Comparison of ENCODE assay signal across 19 mouse cellular contexts in genomic region chr7:129982411-129982810, GRCm38 (mm10).
DNase-seq lines count a peak whose midpoint lies in the region; ATAC-seq lines count a peak whose summit lies in the region.
"Had no signal": no experiment of that assay in that cellular context is flagged by ENCODE, and none has a peak within 500 bp of the region (broad histone marks: within the 10 kb centered on the region; RNA-seq: fewer than 3 reads in every experiment).

No protein-coding gene starts in this region.

- no peaks in the 10 kb centered on the region for H3K9me3 ChIP-seq in hindbrain, embryonic 11.5 days (ENCODE audit: control insufficient read depth, low read length)
- H3K9me3 ChIP-seq in hindbrain, embryonic 14.5 days (ENCODE audit: control insufficient read depth, low read length): no peaks in the 10 kb centered on the region
- no peaks in the 10 kb centered on the region for H3K9me3 ChIP-seq in midbrain, embryonic 11.5 days (ENCODE audit: control insufficient read depth, low read length)
- H3K9me3 ChIP-seq in midbrain, embryonic 13.5 days: no peaks in the 10 kb centered on the region
- H3K9me3 ChIP-seq in lung, embryonic 16.5 days (ENCODE audit: control insufficient read depth, low read length): no peaks in the 10 kb centered on the region
- H3K9me3 ChIP-seq: forebrain, embryonic 13.5 days; neural tube, embryonic 13.5 days had no signal

- no peak overlapping the region for H3K27ac ChIP-seq in hindbrain, embryonic 11.5 days (ENCODE audit: low read depth, low read length)
- no peak overlapping the region for H3K27ac ChIP-seq in hindbrain, embryonic 14.5 days
- no peak overlapping the region for H3K27ac ChIP-seq in midbrain, embryonic 11.5 days (ENCODE audit: low read depth, low read length)
- H3K27ac ChIP-seq in midbrain, embryonic 13.5 days: no peak overlapping the region
- peak overlapping the region; percentile 92 for H3K27ac ChIP-seq in lung, embryonic 16.5 days (ENCODE audit: low read length)
- H3K27ac ChIP-seq: forebrain, embryonic 13.5 days; layer of hippocampus, adult 2 months; neural tube, embryonic 13.5 days had no signal

- no peaks in the 10 kb centered on the region for H3K27me3 ChIP-seq in hindbrain, embryonic 11.5 days (ENCODE audit: control insufficient read depth, insufficient read depth, low read length)
- no peaks in the 10 kb centered on the region for H3K27me3 ChIP-seq in hindbrain, embryonic 14.5 days (ENCODE audit: control insufficient read depth, insufficient read depth, low read length)
- no peaks in the 10 kb centered on the region for H3K27me3 ChIP-seq in midbrain, embryonic 11.5 days (ENCODE audit: control insufficient read depth, insufficient read depth, low read length)
- H3K27me3 ChIP-seq in midbrain, embryonic 13.5 days: no peaks in the 10 kb centered on the region
- H3K27me3 ChIP-seq in lung, embryonic 16.5 days (ENCODE audit: control insufficient read depth, insufficient read depth, low read depth, low read length): no peaks in the 10 kb centered on the region
- H3K27me3 ChIP-seq: forebrain, embryonic 13.5 days; neural tube, embryonic 13.5 days had no signal

- no peak overlapping the region for H3K4me2 ChIP-seq in hindbrain, embryonic 11.5 days (replicated peaks; ENCODE audit: low read depth, low read length)
- no peak overlapping the region for H3K4me2 ChIP-seq in hindbrain, embryonic 14.5 days (replicated peaks)
- no peak overlapping the region for H3K4me2 ChIP-seq in midbrain, embryonic 11.5 days
- H3K4me2 ChIP-seq in midbrain, embryonic 13.5 days (replicated peaks): no peak overlapping the region
- H3K4me2 ChIP-seq in lung, embryonic 16.5 days (ENCODE audit: low read depth, low read length): no peak overlapping the region
- H3K4me2 ChIP-seq: forebrain, embryonic 13.5 days; neural tube, embryonic 13.5 days had no signal

- H3K4me1 ChIP-seq in hindbrain, embryonic 11.5 days (replicated peaks; ENCODE audit: control insufficient read depth, insufficient read depth, low read length): 0 out of 2 replicates have a peak, but pooled peaks cover 2% of the 10 kb centered on the region
- H3K4me1 ChIP-seq in hindbrain, embryonic 14.5 days (replicated peaks; ENCODE audit: control insufficient read depth, insufficient read depth, low read length): peaks cover 9% of the 10 kb centered on the region; the same call in 1 of the 2 replicates
- H3K4me1 ChIP-seq in midbrain, embryonic 11.5 days (ENCODE audit: control insufficient read depth, insufficient read depth, low read length): peaks cover 5% of the 10 kb centered on the region; the same call in 1 of the 2 replicates
- peaks cover 14% of the 10 kb centered on the region for H3K4me1 ChIP-seq in midbrain, embryonic 13.5 days (replicated peaks)
- peaks cover 21% of the 10 kb centered on the region for H3K4me1 ChIP-seq in lung, embryonic 16.5 days (replicated peaks; ENCODE audit: control insufficient read depth, insufficient read depth, low read length)

- H3K9ac ChIP-seq in hindbrain, embryonic 11.5 days (ENCODE audit: low read depth, low read length): no peak overlapping the region
- H3K9ac ChIP-seq in hindbrain, embryonic 14.5 days: no peak overlapping the region
- H3K9ac ChIP-seq in midbrain, embryonic 11.5 days (ENCODE audit: low read length): no peak overlapping the region
- no peak overlapping the region for H3K9ac ChIP-seq in midbrain, embryonic 13.5 days (replicated peaks)
- H3K9ac ChIP-seq in lung, embryonic 16.5 days (ENCODE audit: low read length): no peak overlapping the region
- H3K9ac ChIP-seq: forebrain, embryonic 13.5 days; neural tube, embryonic 13.5 days had no signal

- WGBS in hindbrain, embryonic 11.5 days: 42% methylated on average over 5 of the region's 5 CpGs
- WGBS in hindbrain, embryonic 14.5 days: 28% methylated on average over 5 of the region's 5 CpGs
- WGBS in midbrain, embryonic 11.5 days: 51% methylated on average over 5 of the region's 5 CpGs
- 39% methylated on average over 5 of the region's 5 CpGs for WGBS in midbrain, embryonic 13.5 days
- WGBS in lung, embryonic 16.5 days: 41% methylated on average over 5 of the region's 5 CpGs

- no peak overlapping the region for H3K4me3 ChIP-seq in hindbrain, embryonic 11.5 days (ENCODE audit: low read depth, low read length)
- H3K4me3 ChIP-seq in hindbrain, embryonic 14.5 days (replicated peaks; ENCODE audit: low read length): no peak overlapping the region
- no peak overlapping the region for H3K4me3 ChIP-seq in midbrain, embryonic 11.5 days (ENCODE audit: low read depth, low read length)
- H3K4me3 ChIP-seq in midbrain, embryonic 13.5 days (replicated peaks): no peak overlapping the region
- H3K4me3 ChIP-seq in lung, embryonic 16.5 days (ENCODE audit: low read length): no peak overlapping the region
- H3K4me3 ChIP-seq: forebrain, embryonic 13.5 days; layer of hippocampus, adult 2 months; myocyte; neural tube, embryonic 13.5 days had no signal

- H3K36me3 ChIP-seq in hindbrain, embryonic 11.5 days (ENCODE audit: control insufficient read depth, insufficient read depth, low read length): no peaks in the 10 kb centered on the region
- no peaks in the 10 kb centered on the region for H3K36me3 ChIP-seq in hindbrain, embryonic 14.5 days (replicated peaks; ENCODE audit: control insufficient read depth, insufficient read depth)
- no peaks in the 10 kb centered on the region for H3K36me3 ChIP-seq in midbrain, embryonic 11.5 days (ENCODE audit: control insufficient read depth, insufficient read depth, low read length)
- H3K36me3 ChIP-seq in midbrain, embryonic 13.5 days: no peaks in the 10 kb centered on the region
- no peaks in the 10 kb centered on the region for H3K36me3 ChIP-seq in lung, embryonic 16.5 days (ENCODE audit: control insufficient read depth, insufficient read depth, low read length)
- H3K36me3 ChIP-seq: neural tube, embryonic 13.5 days had no signal

- ATAC-seq in hindbrain, embryonic 11.5 days (ENCODE audit: low FRiP score): no peak
- ATAC-seq in hindbrain, embryonic 14.5 days (ENCODE audit: low FRiP score): no peak
- 0 out of 2 replicates have a peak, but pooled peaks have one; percentile 67 for ATAC-seq in midbrain, embryonic 11.5 days (ENCODE audit: low FRiP score)
- no peak for ATAC-seq in midbrain, embryonic 13.5 days
- ATAC-seq in lung, embryonic 16.5 days (ENCODE audit: low read depth): peak; percentile 18; the same call in 1 of the 2 replicates
- ATAC-seq: forebrain, embryonic 13.5 days had no signal

- DNase-seq in hindbrain, embryonic 11.5 days (ENCODE audit: low spot score): peak; percentile 36
- DNase-seq in hindbrain, embryonic 14.5 days (ENCODE audit: low spot score): no peak
- peak; percentile 86 for DNase-seq in midbrain, embryonic 11.5 days (ENCODE audit: low spot score, missing footprints)
- no peak for DNase-seq in kidney, postnatal 14 days
- DNase-seq in right cerebral cortex, adult 18-20 months: no peak
- DNase-seq: cerebellum, adult 8-10 months; cerebellum, postnatal 36 days; embryo, embryonic 11 days; gastrocnemius, postnatal 36 days; heart, postnatal 4 days; kidney, adult 8-10 months; kidney, postnatal 10 days; retina, postnatal 1 day had no signal

Comparison
In these comparisons a context has a peak if more than half of its experiments do, and no peak if none do; other contexts are left out.
1. ATAC-seq: peak in midbrain, embryonic 11.5 days (single experiment) and lung, embryonic 16.5 days (single experiment); none in hindbrain, embryonic 11.5 days (single experiment), hindbrain, embryonic 14.5 days (single experiment) and midbrain, embryonic 13.5 days (single experiment).
2. DNase-seq: peak in hindbrain, embryonic 11.5 days (single experiment) and midbrain, embryonic 11.5 days (single experiment); none in hindbrain, embryonic 14.5 days (single experiment), kidney, postnatal 14 days (single experiment) and right cerebral cortex, adult 18-20 months (single experiment).